Mouse (Mus musculus) midbrain, postnatal 0 days (tissue): ENCODE measurements around the gene Gpr107. TPM values are rescaled to one million over a fixed set of nuclear protein-coding genes. Genes with fewer than 3 reads are reported as not detected.
"Not testable (repeated sequence)": the region's sequence is repeated elsewhere in the genome, so short reads cannot be mapped to it uniquely, and the experiment has no call there.

Experiments
- ATAC-seq: fragments of 200-750 bp; cut with Nextera tagmentation; 2 replicates; pipeline ENCODE4 v1.8.0; 2017; ENCODE audit warnings: moderate number of reproducible peaks, mild to moderate bottlenecking, moderate TSS enrichment, moderate library complexity; ENCODE audit not compliant: low FRiP score
- DNase-seq: peaks from one replicate; pipeline ENCODE4 v3.0.0-alpha.2; 2015; ENCODE audit warnings: low spot score
- H3K27ac ChIP-seq: fragments of 300-500 bp; sonication (generic); 2 replicates; pipeline ENCODE4 v1.5.1; 2014; ENCODE audit warnings: low read depth, mild to moderate bottlenecking, low read length, mixed read lengths
- H3K27me3 ChIP-seq: fragments of 300-500 bp; sonication (generic); 2 replicates; pipeline ENCODE4 v1.6.1; 2014; ENCODE audit warnings: low read length, control low read depth, mixed read lengths; ENCODE audit not compliant: insufficient read depth
- H3K36me3 ChIP-seq: fragments of 300-500 bp; sonication (generic); 2 replicates; pipeline ENCODE4 v1.6.1; 2014; ENCODE audit warnings: low read length, control low read depth, mixed read lengths; ENCODE audit not compliant: insufficient read depth
- H3K4me1 ChIP-seq: fragments of 300-500 bp; sonication (generic); 2 replicates; pipeline ENCODE4 v1.6.1; 2014; ENCODE audit warnings: mild to moderate bottlenecking, control low read depth, antibody characterized with exemption, low read length, mixed read lengths; ENCODE audit not compliant: insufficient read depth
- H3K4me2 ChIP-seq: fragments of 300-500 bp; sonication (generic); 2 replicates; pipeline ENCODE4 v1.6.1; 2014; ENCODE audit warnings: low read depth, mild to moderate bottlenecking, low read length, mixed read lengths; ENCODE audit not compliant: poor library complexity, severe bottlenecking
- H3K4me3 ChIP-seq: fragments of 300-500 bp; sonication (generic); 2 replicates; pipeline ENCODE4 v1.5.1; 2014; ENCODE audit warnings: low read depth, mild to moderate bottlenecking, low read length, moderate library complexity
- H3K9ac ChIP-seq: fragments of 300-500 bp; sonication (generic); replicated peaks from 2 replicates; pipeline ENCODE4 v1.6.1; 2014; ENCODE audit warnings: mild to moderate bottlenecking, low read length, moderate library complexity, mixed read lengths; ENCODE audit not compliant: poor library complexity, severe bottlenecking
- H3K9me3 ChIP-seq: fragments of 300-500 bp; sonication (generic); 2 replicates; pipeline ENCODE4 v1.6.1; 2016; ENCODE audit warnings: low read length, control low read depth
- CTCF ChIP-seq: IDR thresholded peaks from 2 replicates; pipeline ENCODE4 v1.5.1; 2016; ENCODE audit warnings: antibody characterized with exemption, mild to moderate bottlenecking
- WGBS: fragments of 180-500 bp; shearing (Covaris S2); extraction: QIAGEN DNeasy Blood & Tissue Kit; methylation state at CpG from one replicate; pipeline ENCODE4 v1.1.7; 2014; 5-methylcytosine and 5-hydroxymethylcytosine counted together
- polyA plus RNA-seq: library from polyadenylated mRNA; unstranded; fragments of >200 nt; fragmentation: Nextera tagmentation; extraction: Ambion mirVana; gene quantifications from 2 replicates; pipeline ENCODE4 v1.2.1, GENCODE M21; 2015
- total RNA-seq: library from RNA; depleted of rRNA; stranded (reverse); fragments of >200 nt; gene quantifications from 2 replicates; pipeline ENCODE4 v1.2.3, GENCODE M21; 2014

Gpr107 gene
- total and polyA plus RNA-seq, 2 experiments from 2014 or later: 31.6 to 46.7 TPM

DNA sequence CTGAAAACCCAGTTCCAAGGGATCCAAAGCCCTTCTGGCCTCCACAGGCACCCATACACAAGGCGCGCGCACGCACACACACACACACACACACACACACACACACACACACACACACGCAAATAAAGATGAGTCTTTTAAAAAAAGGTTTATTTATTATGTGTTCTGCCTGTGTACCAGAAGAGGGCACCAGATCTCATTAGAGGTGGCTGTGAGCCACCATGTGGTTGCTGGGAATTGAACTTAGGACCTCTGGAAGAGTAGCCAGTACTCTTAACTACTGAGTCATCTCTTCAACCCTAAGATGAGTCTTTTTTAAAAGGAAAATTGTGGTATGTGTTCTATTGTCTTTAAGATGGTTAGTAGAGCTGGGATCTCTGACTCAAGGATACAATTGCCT, 20.4 kb downstream of the Gpr107 start:
- TF ChIP-seq CTCF: peak; percentile 54
- Histone ChIP-seq H3K9me3 (no peaks in the 10 kb centered on the region), H3K4me2 (no peak overlapping the region), H3K36me3 (peaks cover 63% of the 10 kb centered on the region), H3K27me3 (no peaks in the 10 kb centered on the region), H3K4me3 (no peak overlapping the region), H3K9ac (no peak overlapping the region), H3K27ac (no peak overlapping the region), H3K4me1 (no peaks in the 10 kb centered on the region)
- no peak for ATAC-seq
- WGBS: 81% methylated on average over 5 of the region's 5 CpGs
- no peak for DNase-seq

- Histone ChIP-seq H3K4me2 (no peak overlapping the region), H3K27me3 (no peaks in the 10 kb centered on the region), H3K9me3 (no peaks in the 10 kb centered on the region), H3K9ac (no peak overlapping the region), H3K27ac (no peak overlapping the region), H3K4me3 (no peak overlapping the region), H3K36me3 (peaks cover 65% of the 10 kb centered on the region), H3K4me1 (no peaks in the 10 kb centered on the region)
- ATAC-seq (no peak), DNase-seq (peak; percentile 18)
- 81% methylated on average over 4 of the region's 4 CpGs for WGBS
- TF ChIP-seq CTCF: peak; percentile 41
Observed at GRCm38 (mm10) chr2:31173290-31173689, 21.2 kb downstream of the Gpr107 start.

- not testable (repeated sequence) for H3K27me3 ChIP-seq, H3K4me1 ChIP-seq, ATAC-seq, DNase-seq, H3K4me3 ChIP-seq, H3K9me3 ChIP-seq, H3K4me2 ChIP-seq, H3K27ac ChIP-seq, H3K9ac ChIP-seq
- WGBS: 88% methylated on average over 6 of the region's 6 CpGs
- peaks cover 46% of the 10 kb centered on the region for H3K36me3 ChIP-seq
Observed at GRCm38 (mm10) chr2:31178593-31178992, 26.5 kb downstream of the Gpr107 start.

DNA sequence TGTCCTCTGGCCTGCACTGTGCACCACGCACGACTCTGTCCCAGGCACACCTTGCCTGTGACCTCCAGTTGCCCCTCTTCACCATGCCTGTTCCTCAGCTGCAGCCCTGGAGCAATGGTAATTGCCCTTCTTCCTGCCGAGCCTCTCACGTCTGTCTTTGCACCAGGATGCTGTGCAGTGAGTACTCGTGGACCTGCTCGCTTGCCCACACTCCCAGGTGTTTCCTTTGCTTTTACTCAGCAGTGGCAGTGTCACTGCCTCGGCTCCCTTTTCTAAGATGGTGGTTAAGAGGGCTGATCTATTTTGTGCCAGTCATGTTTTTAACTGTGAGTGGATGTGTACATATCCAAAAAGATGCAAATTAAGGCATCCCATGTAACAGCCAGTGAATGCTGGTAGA, 27.4 kb downstream of the Gpr107 start:
- Histone ChIP-seq H3K27ac (no peak overlapping the region), H3K27me3 (no peaks in the 10 kb centered on the region), H3K9ac (no peak overlapping the region), H3K4me1 (no peaks in the 10 kb centered on the region), H3K4me3 (no peak overlapping the region), H3K4me2 (no peak overlapping the region), H3K36me3 (peaks cover 55% of the 10 kb centered on the region), H3K9me3 (no peaks in the 10 kb centered on the region)
- ATAC-seq (no peak), DNase-seq (no peak)
- TF ChIP-seq CTCF: no peak
- WGBS: 93% methylated on average over 7 of the region's 7 CpGs

GRCm38 (mm10) chr2:31180081-31180551, 28.0 kb downstream of the Gpr107 start:
- 78% methylated on average over 7 of the region's 7 CpGs for WGBS
- peaks cover 61% of the 10 kb centered on the region for H3K36me3 ChIP-seq
- H3K9me3 ChIP-seq: no peaks in the 10 kb centered on the region
- no peak for ATAC-seq
- H3K4me1 ChIP-seq: no peaks in the 10 kb centered on the region
- H3K4me2 ChIP-seq: no peak overlapping the region
- no peaks in the 10 kb centered on the region for H3K27me3 ChIP-seq
- H3K27ac ChIP-seq: no peak overlapping the region
- no peak overlapping the region for H3K4me3 ChIP-seq
- no peak overlapping the region for H3K9ac ChIP-seq
- no peak for TF ChIP-seq CTCF
- DNase-seq: no peak

- DNase-seq (no peak), ATAC-seq (no peak)
- WGBS: 87% methylated on average over 6 of the region's 6 CpGs
- no peaks in the 10 kb centered on the region for H3K27me3 ChIP-seq
- no peak overlapping the region for H3K4me2 ChIP-seq
- H3K4me3 ChIP-seq: no peak overlapping the region
- H3K36me3 ChIP-seq: peaks cover 68% of the 10 kb centered on the region
- H3K9ac ChIP-seq: no peak overlapping the region
- no peak for TF ChIP-seq CTCF
- H3K4me1 ChIP-seq: no peaks in the 10 kb centered on the region
- H3K27ac ChIP-seq: no peak overlapping the region
- no peaks in the 10 kb centered on the region for H3K9me3 ChIP-seq
Observed at GRCm38 (mm10) chr2:31182786-31183330, 30.7 kb downstream of the Gpr107 start.
